Mouse (Mus musculus): Measurements from ENCODE around the gene Chst3.
"Not testable (repeated sequence)": the region's sequence is repeated elsewhere in the genome, so short reads cannot be mapped to it uniquely, and the experiment has no call there.

Gene Chst3

DNA sequence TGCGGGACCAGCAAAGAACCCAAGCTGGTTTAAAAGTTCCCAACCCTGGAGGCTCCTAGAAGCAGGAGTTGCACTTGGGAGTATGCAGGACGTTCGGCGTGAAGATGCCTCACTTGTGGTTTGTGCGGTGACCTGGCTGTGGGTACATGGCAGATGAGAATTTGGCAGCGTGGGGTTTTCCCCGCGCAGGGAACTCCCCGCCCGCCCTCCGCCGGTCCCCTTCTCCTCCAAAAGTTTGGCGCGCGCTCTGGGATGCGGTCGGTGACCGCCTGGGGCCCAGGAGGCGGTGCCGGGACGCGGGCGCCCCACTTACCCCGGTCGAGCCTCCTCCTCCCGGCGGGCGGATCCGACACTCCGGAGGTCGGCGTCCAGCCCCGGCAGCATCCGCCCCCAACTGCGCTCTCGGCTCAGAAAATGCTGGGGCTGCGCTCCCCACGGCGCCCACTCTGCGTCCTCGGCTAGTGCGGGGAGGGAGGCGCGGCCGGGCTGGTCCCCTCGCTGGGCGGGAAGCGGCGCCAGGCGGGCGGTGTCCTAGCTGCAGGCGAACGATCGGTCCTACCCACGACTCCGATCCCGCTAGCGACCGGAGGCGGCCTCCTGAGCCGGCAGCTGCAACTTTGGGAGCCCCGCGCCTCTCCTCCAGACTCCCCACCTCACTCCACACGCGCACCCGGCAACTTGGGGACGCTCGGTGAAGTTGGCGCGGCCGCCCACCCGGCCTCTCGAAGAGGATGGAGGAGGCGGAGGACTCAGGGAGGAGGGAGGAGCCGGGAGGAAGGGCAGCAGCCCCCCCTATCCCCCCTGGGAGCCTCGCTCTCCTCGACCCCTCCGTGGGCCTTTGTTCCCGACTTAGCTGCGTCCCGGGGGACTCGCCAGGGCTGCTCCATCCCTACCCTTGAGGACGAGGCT is at the start of gene Chst3:
Gene Chst3 (minus strand): TSS at position 670 of the 909 bp plus-strand sequence.
- peak; percentile 57 for DNase-seq (ENCODE audit: low spot score)

DNA sequence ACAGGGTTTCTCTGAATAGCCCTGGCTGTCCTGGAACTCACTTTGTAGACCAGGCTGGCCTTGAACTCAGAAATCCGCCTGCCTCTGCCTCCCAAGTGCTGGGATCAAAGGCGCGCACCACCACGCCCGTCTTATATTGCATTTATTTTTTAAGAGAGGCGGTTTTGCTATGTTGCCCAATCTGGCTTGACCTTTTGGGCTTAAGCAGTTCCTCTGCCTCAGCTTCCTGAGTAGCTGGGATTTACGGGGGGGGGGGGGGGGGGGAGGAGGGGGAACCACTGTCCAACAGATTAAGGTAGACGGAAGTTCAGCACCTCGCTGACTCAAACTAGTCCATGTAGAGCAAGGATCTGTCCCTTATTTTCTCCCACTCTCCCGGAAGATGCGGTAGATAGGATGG is 49.7 kb upstream of the Chst3 start:
- DNase-seq (ENCODE audit: low spot score) = no peak

DNA sequence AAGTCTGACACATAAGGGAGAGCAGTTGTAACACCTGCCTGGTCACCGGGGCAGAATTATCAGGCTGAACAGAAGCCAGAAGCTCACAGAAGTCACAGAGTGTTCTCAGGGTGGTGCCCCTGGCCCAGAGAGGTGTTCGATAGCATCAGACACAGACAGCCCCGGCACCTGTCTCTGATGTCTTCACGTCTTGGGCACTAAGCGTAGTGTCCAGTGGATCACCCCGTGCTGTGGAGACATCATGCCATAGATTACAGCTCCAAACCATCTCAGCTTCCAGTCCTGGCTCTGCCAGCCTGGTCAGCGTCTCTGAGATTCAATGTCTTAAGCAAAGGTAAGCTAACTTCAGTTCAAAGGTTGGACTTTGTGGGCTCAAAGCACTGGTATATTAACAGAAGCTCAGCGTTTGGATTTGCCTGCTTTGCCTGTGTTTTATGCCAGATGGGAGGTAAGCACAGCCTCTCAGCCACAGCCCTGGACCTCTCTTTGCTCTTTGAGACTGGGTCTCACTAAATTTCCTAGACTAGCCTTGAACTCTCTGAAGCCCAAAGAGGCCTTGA is 47.9 kb upstream of the Chst3 start:
- DNase-seq (ENCODE audit: low spot score) = no peak

DNA sequence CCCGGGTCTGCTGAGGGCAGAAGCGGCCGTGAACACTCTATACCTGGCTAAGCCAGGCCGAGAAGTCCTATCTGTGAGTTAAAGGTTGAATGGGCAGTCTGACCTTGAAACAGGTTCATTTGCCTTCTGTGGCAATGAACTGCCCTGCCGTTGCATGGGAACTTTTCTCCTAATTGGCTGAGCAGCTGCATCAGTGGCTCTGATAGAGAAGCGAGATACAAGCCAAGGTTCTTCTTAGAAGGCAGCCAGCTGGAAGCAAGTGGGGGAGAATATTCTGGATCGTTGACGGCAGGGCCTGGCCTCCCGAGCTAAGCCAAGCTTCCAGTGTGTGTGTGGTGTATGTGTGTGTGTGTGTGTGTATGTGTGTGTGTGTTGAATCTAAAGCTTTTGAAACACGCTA is 46.2 kb upstream of the Chst3 start:
- no peak for DNase-seq (ENCODE audit: low spot score)

DNA sequence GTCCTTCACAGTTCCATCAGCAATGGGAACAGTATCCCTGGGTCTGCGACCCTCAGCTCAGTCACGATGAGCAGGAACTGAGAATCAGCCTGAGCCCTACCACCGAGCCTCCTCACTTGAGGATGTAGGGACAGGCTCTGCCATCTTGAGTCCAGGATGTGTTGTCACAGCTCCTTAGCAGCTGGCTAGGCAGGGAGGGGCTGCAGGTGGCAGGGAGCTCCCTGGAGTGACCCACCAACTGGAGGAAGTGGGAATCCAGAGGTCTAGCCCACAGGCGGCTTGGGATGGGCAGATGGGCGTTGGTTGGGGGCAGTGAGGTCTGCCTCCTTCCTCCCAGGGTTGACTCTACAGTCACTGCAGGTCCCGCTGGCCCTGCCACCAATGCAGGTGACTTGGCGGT is 44.3 kb upstream of the Chst3 start:
- no peak for DNase-seq (ENCODE audit: low spot score)

DNA sequence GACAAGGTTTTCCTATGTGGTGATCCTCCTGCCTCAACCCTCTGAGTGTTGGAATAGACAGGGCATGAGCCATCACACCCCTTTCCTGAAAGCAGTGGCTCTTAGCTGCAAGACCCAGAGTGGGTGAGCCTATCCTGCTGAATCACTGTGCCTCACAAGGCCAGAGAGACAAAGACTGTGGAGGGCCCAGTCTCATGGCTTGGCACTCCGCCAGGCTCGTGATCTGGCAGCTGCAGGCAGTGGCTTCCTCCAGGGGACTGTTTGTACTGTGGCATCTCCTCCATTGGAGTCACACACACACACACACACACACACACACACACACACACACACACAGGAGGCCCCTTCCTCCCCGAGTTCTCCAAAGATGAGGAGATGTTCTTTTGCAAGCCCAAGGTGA is 43.3 kb upstream of the Chst3 start:
- DNase-seq (ENCODE audit: low spot score) = peak; percentile 86

DNA sequence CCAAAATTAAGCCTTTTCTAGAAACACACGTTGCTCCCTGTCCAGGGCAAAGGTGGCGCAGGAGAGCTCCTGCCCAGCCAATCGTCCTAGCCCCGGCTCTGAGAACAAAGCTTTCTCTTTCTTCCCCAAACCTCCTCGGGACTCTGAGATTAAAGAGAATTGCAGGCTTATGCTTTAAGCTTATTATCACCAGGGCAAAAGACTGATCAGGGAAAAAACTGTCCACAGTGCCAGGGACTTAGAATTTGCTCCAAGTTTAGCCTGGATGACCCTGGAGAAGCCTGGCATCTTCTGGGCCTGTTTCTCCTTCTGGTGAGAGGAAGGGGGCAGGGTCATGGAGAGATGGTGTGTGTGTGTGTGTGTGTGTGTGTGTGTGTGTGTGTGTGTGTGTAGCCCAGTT is 42.5 kb upstream of the Chst3 start:
- DNase-seq (ENCODE audit: low spot score) = no peak

DNA sequence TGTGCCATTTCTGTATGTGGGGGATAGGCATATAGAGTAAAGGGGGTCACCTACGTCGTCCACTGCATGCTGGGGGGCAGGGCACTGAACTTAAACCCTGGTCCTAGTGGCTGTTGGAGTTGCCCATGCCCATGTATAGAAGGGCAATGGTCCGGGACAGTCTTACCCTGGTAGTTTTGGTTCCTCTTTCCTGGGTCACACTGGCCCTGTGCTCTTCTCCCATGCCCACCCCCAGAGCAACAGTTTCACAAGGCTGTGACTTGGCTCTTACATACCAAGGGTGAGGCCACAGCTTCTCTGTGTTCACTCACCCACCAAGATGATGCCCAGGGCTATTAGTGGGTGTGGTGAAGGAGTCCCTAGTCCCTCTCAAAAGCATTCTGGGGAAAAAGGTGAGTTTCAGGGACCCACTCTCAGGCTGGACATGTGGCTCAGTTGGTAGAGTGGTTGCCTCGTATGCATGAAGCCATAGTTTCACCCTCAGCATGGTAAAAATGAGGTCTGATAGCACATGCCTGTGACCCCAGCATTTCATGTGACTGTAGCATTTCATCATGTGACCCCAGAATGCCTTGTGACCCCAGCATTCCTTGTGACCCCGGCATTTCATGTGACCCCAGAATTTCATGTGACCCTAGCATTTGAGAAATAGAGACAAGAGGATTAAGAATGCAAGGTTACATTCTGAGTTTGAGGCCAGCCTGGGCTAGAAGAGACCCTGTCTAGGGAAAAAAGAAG is 41.7 kb upstream of the Chst3 start:
- DNase-seq (ENCODE audit: low spot score) = no peak

DNA sequence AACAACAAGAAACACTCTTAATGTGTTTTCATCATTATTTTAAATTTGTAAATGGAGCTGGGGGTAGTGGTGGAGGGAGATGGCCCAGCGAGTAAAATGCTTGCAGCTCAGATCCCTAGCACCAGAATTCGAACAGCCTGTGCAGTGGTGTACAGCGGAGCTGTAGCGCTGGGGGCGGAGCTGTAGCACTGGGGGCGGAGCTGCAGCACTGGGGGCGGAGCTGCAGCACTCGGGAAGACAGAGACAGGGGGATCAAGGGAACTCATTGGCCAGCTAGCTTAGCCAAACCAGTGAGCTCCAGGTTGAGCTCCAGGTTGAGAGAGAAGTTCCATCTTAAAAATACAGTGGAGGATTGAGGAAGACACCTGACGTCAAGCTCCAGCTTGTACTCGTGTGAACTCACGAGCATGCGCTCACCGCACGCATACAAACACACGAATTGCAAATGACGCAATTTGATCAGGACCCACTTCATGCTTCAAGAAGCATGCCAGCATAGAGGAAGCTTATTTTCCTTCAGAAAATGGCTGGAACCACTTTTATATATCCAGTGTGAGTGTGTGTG is 38.3 kb upstream of the Chst3 start:
- DNase-seq (ENCODE audit: low spot score) = no peak

DNA sequence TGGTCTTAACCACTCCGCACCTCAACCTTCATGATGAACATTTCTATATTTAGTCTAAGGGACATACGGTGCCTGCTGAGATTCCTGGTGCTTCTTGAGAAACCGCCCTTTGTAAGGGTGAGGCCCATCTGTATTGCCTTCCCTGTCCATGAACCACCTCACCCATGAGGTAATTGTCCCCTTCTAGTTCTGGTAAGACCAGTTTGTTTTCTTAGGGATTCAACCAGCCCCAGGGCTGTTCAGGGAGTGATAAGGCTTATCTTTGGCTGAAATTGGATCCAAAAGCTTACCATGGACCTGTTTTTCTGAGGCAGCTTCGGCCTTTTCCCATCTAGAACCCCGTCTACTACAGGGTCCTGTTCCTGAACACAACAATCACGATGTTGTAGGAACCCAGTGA is 37.0 kb upstream of the Chst3 start:
- no peak for DNase-seq (ENCODE audit: low spot score)

DNA sequence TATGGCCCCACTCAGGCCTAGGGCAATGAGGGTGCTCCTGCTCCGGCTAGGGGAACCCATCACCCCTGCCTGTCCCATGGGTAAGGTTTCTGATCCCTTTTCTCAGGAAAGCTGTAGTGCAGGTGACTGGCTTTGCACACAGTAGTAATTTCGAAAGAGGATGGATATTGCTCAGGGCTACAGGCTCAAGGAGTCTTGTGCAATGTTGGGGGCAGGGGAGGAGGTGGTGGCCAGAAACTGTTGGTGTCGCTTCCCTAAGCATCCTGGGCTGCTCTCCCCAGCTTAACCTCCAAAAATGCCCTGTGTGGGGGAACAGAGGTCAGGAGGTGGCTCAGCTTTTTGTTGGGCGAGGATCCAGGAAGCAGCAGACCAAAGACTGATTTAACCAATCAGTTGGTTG is 33.5 kb upstream of the Chst3 start:
- no peak for DNase-seq (ENCODE audit: low spot score)

DNA sequence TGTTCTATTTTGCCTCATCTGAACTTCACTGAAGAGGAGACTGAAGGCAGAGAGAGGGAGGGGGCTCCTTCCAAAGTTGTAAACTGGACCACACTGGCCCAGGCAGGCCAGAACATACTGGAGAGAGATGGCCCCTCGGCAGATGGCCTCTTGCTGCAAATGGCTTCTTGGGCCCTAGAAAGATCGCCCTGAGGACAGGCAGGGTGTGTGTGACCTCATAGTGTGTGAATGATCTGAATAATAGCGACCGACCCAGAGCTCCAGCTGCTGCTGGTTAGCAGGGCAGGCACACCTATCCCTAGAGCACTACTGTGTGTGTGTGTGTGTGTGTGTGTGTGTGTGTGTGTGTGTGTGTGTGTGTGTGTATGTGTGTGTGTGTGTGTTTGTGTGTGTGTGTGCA is 33.1 kb upstream of the Chst3 start:
- DNase-seq (ENCODE audit: low spot score) = no peak

DNA sequence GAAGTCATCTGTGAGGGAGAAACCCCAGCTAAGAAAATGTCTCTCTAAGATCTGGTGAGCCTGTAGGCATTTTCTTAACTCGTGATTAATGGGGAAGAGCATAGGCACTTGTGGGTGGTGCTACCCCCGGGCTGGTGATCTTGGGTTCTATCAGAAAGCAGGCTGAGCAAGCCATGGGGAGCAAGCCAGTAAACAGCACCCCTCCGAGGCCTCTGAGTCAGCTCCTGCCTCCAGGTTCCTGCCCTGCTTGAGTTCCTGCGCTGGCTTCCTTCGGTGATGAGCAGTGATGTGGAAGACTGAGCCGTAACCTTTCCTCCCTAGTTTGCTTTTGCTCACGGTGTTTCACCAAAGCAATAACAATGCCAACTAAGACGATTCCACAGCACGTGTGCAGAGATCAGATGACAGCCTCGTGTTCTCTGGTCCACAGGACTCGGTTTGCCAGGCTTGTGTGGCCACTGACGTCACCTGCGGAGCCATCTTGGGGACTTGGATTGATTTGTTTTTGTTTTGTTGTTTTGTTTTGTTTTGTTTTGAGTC is 31.4 kb upstream of the Chst3 start:
- DNase-seq (ENCODE audit: low spot score) = no peak

DNA sequence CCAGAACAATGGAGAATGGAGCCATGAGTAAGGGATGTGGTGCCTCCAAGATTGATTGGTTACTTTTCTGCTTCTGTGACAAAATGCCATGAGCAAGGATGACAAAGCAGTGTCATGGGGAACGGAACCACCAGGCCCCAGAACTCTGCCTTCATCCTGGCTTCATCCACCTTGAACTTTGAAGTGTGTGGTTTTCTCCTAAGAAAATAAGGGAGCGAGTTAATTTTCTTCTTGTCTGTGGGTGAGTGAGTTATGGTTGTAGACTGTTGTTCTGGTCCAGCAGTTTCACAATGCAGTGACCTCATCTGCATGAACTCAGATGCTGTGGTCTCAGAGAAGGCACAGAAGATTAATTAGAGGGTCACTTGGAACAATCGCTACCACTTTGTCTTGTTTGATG is 29.3 kb upstream of the Chst3 start:
- not testable (repeated sequence) for DNase-seq (ENCODE audit: low spot score)

DNA sequence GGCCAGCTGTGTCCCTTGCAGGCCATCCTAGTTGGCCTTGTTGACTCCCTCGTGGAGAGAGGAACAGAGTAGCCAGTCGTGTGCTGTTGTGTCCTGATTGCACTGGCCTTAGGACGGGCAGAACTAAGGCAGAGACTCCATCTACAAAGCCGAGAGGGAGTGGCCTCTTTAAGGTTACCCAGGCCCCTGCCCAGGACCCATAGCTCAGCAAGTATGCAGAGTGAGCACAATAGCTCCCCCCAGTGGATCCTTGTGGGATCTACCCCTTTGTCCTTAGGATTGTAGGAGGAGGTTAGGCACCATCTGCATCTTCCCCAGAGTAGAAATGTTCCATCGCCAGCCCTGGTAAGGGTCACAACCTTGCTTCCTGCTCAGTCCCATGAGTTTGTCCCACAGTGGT is 27.5 kb upstream of the Chst3 start:
- peak; percentile 62 for DNase-seq (ENCODE audit: low spot score)

DNA sequence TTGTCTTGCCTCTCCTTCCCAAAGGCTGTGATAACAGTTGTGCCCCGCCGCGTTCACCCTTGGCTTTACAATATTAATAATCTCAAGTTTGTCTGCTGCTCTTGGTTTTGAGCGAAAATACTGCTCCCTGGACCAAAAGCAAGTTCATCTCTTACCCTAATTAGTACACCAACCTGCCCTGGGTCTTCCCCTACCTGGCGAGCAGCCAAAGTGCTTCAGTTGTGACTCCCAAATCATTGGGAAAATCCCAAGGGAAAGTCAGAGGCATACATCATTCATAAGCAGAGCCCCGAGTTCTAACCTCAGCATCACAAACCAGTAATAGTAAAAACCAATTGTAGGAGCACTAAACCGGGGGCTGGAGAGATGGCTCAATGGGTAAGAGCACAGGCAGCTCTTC is 26.6 kb upstream of the Chst3 start:
- no peak for DNase-seq (ENCODE audit: low spot score)

DNA sequence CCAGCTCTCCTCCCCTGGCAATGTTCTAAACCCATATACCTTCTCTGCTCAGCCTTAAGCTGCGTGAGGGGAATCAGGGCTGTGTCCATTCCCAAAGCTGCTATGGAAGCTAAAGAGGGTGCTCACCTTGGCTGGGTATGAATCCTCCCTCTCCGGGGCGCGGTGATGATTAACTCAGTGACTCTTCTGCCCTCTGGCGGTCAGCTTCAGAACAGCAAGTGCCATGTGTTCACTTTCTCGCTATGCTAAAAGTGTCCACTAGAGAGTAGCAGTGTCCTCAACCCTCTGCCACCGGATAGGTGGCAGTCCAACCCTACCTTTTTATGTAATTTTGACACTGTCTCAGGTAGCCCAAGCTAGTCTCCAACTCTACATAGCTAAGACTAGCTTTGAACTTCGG is 26.0 kb upstream of the Chst3 start:
- peak; percentile 93 for DNase-seq (ENCODE audit: low spot score)

DNA sequence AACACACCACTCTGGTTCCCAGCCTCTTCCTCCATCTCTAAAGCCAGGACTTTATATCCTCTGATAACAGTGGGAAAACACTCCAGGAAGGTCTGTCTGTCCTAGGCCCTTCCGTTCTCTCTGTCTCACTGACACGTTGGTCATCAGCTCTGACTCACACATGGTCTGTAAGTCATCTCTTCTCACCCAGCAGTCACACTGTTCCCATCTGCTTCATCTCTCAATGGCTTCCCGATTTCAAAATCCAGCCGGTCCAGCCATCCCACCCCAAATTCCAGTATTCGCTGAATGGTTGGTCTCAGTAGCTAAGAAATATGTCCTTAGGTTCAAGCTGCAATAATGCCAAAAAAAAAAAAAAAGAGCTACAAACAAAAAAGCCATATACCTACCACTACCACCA is 24.9 kb upstream of the Chst3 start:
- DNase-seq (ENCODE audit: low spot score) = no peak

DNA sequence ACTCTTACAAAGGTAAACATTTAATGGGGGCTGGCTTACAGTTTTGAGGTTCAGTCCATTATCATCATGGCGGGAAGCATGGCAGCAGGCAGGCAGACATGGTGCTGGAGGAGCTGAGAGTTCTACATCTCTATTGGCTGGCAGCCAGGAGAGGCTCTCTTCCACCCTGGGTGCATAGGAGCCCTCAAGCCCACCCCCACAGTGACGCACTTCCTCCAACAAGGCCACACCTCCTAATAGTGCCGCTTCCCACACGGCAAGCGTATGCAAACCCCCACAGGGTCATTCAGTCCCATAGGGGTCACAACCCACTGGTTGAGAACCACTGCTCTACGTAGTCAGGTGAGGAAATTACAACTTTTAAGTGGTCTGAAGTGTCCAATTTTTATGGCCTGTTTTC is 21.4 kb upstream of the Chst3 start:
- DNase-seq (ENCODE audit: low spot score) = no peak

DNA sequence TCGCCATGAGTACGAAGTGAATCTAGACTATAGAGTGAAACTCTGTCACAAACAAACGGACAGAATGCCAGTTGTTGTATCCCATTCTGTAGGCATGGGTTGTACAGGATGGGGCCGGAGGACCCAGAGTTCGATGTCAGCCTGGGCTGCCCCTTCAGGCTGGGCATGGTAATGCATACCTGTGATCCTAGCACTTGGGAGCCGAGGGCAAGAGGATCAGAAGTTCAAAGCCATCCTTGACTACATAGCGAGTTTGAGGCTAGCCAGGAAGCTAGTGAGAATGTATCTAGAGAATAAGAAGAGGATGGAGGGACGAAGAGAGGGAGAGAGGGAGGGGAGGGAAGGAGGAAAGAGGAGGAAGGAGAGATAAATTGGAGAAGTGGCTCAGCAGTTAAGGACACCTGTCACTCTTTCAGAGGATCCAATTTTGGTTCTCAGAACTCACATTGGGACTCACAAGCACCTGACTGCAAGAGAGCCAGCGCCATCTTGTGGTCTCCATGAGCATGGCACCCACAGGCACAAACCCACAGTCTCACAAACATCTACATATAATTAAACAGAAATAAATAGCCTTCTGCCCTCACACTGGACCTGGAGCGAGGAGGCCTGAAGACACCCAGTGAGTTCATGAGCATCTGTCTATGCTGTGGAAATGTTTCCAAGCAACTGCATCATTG is 18.6 kb upstream of the Chst3 start:
- peak; percentile 67 for DNase-seq (ENCODE audit: low spot score)

DNA sequence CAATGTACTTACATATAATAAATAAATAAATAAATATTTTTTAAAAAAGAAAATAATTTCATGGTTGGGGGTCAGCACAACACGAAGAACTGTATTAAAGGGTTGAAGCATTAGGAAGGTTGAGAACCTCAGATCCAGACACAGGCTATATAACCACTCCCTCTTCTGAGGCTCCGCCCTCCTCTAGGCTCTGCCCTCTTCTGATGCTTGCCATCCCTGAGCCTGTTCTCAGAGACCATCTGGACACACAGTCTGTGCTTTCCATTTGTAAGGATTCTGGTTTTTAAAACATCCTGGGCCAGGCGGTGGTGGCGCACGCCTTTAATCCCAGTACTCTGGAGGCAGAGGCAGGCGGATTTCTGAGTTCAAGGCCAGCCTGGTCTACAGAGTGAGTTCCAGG is 16.8 kb upstream of the Chst3 start:
- DNase-seq (ENCODE audit: low spot score) = not testable (repeated sequence)

DNA sequence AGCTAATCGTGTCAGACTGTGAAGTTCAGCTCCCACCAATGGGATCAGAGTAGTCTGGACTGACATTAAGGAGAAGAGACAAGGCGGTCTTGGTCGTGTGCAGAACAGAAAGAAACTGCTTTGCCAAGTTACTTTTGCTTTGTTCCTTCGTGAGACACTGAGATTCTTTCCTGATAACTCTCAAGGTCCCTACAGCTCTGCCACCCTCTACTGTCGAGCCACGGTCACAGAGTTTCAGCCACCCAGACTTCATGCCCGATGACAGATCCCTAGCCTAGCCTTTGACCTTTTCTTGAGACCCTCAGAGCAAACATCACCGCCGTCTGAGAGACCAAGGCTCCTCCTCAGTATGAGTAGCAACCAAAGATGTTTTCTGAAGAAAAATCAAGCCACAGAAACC is 14.9 kb upstream of the Chst3 start:
- no peak for DNase-seq (ENCODE audit: low spot score)

Data from urinary bladder, postnatal 14 days (tissue).